Mouse (Mus musculus): ENCODE measurements around the gene Kif9. TPM values are rescaled to one million over a fixed set of nuclear protein-coding genes. Genes with fewer than 3 reads are reported as not detected.

Kif9 gene
- total RNA-seq (2012; rRNA removed) = 0.63 and 0.71 TPM in 2 replicates

- TF ChIP-seq HCFC1 (IDR thresholded peaks at IDR 0.05; ENCODE audit: borderline replicate concordance, insufficient read depth, low read length) (peak; percentile 67; the same call in 1 of the 2 replicates), MAFK (IDR thresholded peaks at IDR 0.05; ENCODE audit: insufficient read depth, low read depth, low read length) (no peak)
- no peak within 1 kb of the TSS for H3K27ac ChIP-seq (ENCODE audit: insufficient read depth, low read depth, low read length, poor library complexity, severe bottlenecking)
- in situ Hi-C loops (cut with MboI; ENCODE audit: low sequenced_read_pairs in 2 of 2, unreplicated experiment in 2 of 2) = no loop called here
Measured at GRCm38 (mm10) chr9:110476124-110477091, at the start of gene Kif9, which contains the start of gene Klhl18. Gene Kif9 (plus strand): TSS chr9:110476958. Gene Klhl18 (minus strand): TSS chr9:110476694.

GRCm38 (mm10) chr9:110431241-110431640 is 45.5 kb upstream of the Kif9 start:
- H3K27ac ChIP-seq (ENCODE audit: insufficient read depth, low read depth, low read length, poor library complexity, severe bottlenecking) = no peak overlapping the region
- DNase-seq (ENCODE audit: low read depth, low spot score) = no peak
- in situ Hi-C loops (cut with MboI; ENCODE audit: low sequenced_read_pairs in 2 of 2, unreplicated experiment in 2 of 2) = no loop called here
- no peak overlapping the region for H3K9ac ChIP-seq (ENCODE audit: insufficient read depth, low read depth, low read length, poor library complexity, severe bottlenecking)
- H3K4me1 ChIP-seq (ENCODE audit: control insufficient read depth in 2 of 2, insufficient read depth in 2 of 2, low read length in 2 of 2, poor library complexity in 1 of 2) = no peaks in the 10 kb centered on the region
- no peaks in the 10 kb centered on the region for H3K9me3 ChIP-seq (ENCODE audit: control insufficient read depth, insufficient read depth, low read depth, low read length)
- TF ChIP-seq MAFK (IDR thresholded peaks at IDR 0.05; ENCODE audit: insufficient read depth, low read depth, low read length) (no peak), HCFC1 (IDR thresholded peaks at IDR 0.05; ENCODE audit: borderline replicate concordance, insufficient read depth, low read length) (no peak), ZNF384 (IDR thresholded peaks at IDR 0.05; ENCODE audit: low read depth, low read length) (no peak), CHD2 (IDR thresholded peaks at IDR 0.05; ENCODE audit: low read depth, low read length) (no peak), ZC3H11A (IDR thresholded peaks at IDR 0.05; ENCODE audit: borderline replicate concordance, low read depth, low read length) (no peak)
- no peaks in the 10 kb centered on the region; the same call in 1 of the 2 replicates for H3K36me3 ChIP-seq (ENCODE audit: control insufficient read depth, insufficient read depth, low read length, poor library complexity, severe bottlenecking)
- H3K4me3 ChIP-seq (ENCODE audit: insufficient read depth in 1 of 2, low read depth in 1 of 2, low read length in 2 of 2, poor library complexity in 1 of 2, severe bottlenecking in 1 of 2) = no peak overlapping the region

More at GRCm38 (mm10) chr9:110476124-110477091, at the start of gene Kif9, which contains the start of gene Klhl18:
- peak within 1 kb of the TSS; percentile 73 for H3K9ac ChIP-seq (ENCODE audit: insufficient read depth, low read depth, low read length, poor library complexity, severe bottlenecking)
- H3K4me3 ChIP-seq (ENCODE audit: insufficient read depth in 1 of 2, low read depth in 1 of 2, low read length in 2 of 2, poor library complexity in 1 of 2, severe bottlenecking in 1 of 2) = peak within 1 kb of the TSS; percentile 73 to 84
- DNase-seq (ENCODE audit: low read depth, low spot score) = peak; percentile 92
- no peaks in the 10 kb centered on the region for H3K36me3 ChIP-seq (ENCODE audit: control insufficient read depth, insufficient read depth, low read length, poor library complexity, severe bottlenecking)
- H3K9me3 ChIP-seq (ENCODE audit: control insufficient read depth, insufficient read depth, low read depth, low read length) = no peaks in the 10 kb centered on the region
- H3K4me1 ChIP-seq (ENCODE audit: control insufficient read depth in 2 of 2, insufficient read depth in 2 of 2, low read length in 2 of 2, poor library complexity in 1 of 2) = 0 out of 4 replicates have a peak, but pooled peaks cover 0 to 2% of the 10 kb centered on the region in 2 experiments

- H3K36me3 ChIP-seq (ENCODE audit: control insufficient read depth, insufficient read depth, low read length, poor library complexity, severe bottlenecking) = no peaks in the 10 kb centered on the region; the same call in 1 of the 2 replicates
- H3K9me3 ChIP-seq (ENCODE audit: control insufficient read depth, insufficient read depth, low read depth, low read length) = no peaks in the 10 kb centered on the region
- H3K27ac ChIP-seq (ENCODE audit: insufficient read depth, low read depth, low read length, poor library complexity, severe bottlenecking) = no peak overlapping the region
- no peak for TF ChIP-seq ZC3H11A (IDR thresholded peaks at IDR 0.05; ENCODE audit: borderline replicate concordance, low read depth, low read length)
- TF ChIP-seq HCFC1 (IDR thresholded peaks at IDR 0.05; ENCODE audit: borderline replicate concordance, insufficient read depth, low read length) = no peak
- no peak for TF ChIP-seq MAFK (IDR thresholded peaks at IDR 0.05; ENCODE audit: insufficient read depth, low read depth, low read length)
- TF ChIP-seq ZNF384 (IDR thresholded peaks at IDR 0.05; ENCODE audit: low read depth, low read length) = no peak
- no peak for TF ChIP-seq CHD2 (IDR thresholded peaks at IDR 0.05; ENCODE audit: low read depth, low read length)
- no peak overlapping the region for H3K9ac ChIP-seq (ENCODE audit: insufficient read depth, low read depth, low read length, poor library complexity, severe bottlenecking)
- H3K4me1 ChIP-seq (ENCODE audit: control insufficient read depth in 2 of 2, insufficient read depth in 2 of 2, low read length in 2 of 2, poor library complexity in 1 of 2) = no peaks in the 10 kb centered on the region
- no peak overlapping the region for H3K4me3 ChIP-seq (ENCODE audit: insufficient read depth in 1 of 2, low read depth in 1 of 2, low read length in 2 of 2, poor library complexity in 1 of 2, severe bottlenecking in 1 of 2)
- no peak for DNase-seq (ENCODE audit: low read depth, low spot score)
- in situ Hi-C loops (cut with MboI; ENCODE audit: low sequenced_read_pairs in 2 of 2, unreplicated experiment in 2 of 2) = no loop called here
Measured at GRCm38 (mm10) chr9:110433045-110433444, 43.7 kb upstream of the Kif9 start.

GRCm38 (mm10) chr9:110436041-110436440 is 40.7 kb upstream of the Kif9 start:
- TF ChIP-seq ZC3H11A (IDR thresholded peaks at IDR 0.05; ENCODE audit: borderline replicate concordance, low read depth, low read length) (no peak), ZNF384 (IDR thresholded peaks at IDR 0.05; ENCODE audit: low read depth, low read length) (no peak), MAFK (IDR thresholded peaks at IDR 0.05; ENCODE audit: insufficient read depth, low read depth, low read length) (no peak), CHD2 (IDR thresholded peaks at IDR 0.05; ENCODE audit: low read depth, low read length) (no peak)
- DNase-seq (ENCODE audit: low read depth, low spot score) = no peak
- no peaks in the 10 kb centered on the region; the same call in 1 of the 2 replicates for H3K36me3 ChIP-seq (ENCODE audit: control insufficient read depth, insufficient read depth, low read length, poor library complexity, severe bottlenecking)
- H3K9ac ChIP-seq (ENCODE audit: insufficient read depth, low read depth, low read length, poor library complexity, severe bottlenecking) = no peak overlapping the region
- no peak overlapping the region for H3K27ac ChIP-seq (ENCODE audit: insufficient read depth, low read depth, low read length, poor library complexity, severe bottlenecking)
- H3K4me1 ChIP-seq (ENCODE audit: control insufficient read depth in 2 of 2, insufficient read depth in 2 of 2, low read length in 2 of 2, poor library complexity in 1 of 2) = no peaks in the 10 kb centered on the region
- no peak overlapping the region for H3K4me3 ChIP-seq (ENCODE audit: insufficient read depth in 1 of 2, low read depth in 1 of 2, low read length in 2 of 2, poor library complexity in 1 of 2, severe bottlenecking in 1 of 2)
- no peaks in the 10 kb centered on the region for H3K9me3 ChIP-seq (ENCODE audit: control insufficient read depth, insufficient read depth, low read depth, low read length)
- in situ Hi-C loops (cut with MboI; ENCODE audit: low sequenced_read_pairs in 2 of 2, unreplicated experiment in 2 of 2) = no loop called here
